Mouse (Mus musculus): Measurements from ENCODE around the gene Hbq1a.
"Not testable (repeated sequence)": the region's sequence is repeated elsewhere in the genome, so short reads cannot be mapped to it uniquely, and the experiment has no call there.

The Hbq1a gene

GRCm38 (mm10) chr11:32285031-32285775 lies 14.7 kb upstream of the Hbq1a start:
- no peak for DNase-seq

DNA sequence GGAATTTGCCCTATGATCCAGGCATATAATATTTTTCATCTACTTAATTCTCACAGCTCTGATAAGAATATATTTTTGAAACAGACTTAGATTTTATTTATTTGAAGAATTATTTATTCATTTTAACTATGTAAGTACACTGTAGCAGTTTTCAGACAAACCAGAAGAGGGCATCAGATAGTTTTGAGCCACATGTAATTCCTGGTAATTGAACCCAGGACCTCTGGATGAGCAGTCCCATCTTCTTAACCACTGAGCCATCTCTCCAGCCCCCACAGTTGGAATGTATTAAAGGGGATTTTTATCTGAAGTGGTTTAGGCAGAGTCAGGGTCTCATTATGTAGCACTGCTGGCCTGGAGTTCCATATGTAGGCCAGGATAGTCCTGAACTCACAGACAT lies 14.0 kb upstream of the Hbq1a start:
- not testable (repeated sequence) for DNase-seq

GRCm38 (mm10) chr11:32286695-32287492 lies 13.0 kb upstream of the Hbq1a start, which contains the start of gene Hbq1b:
Hbq1b (plus strand) TSS chr11:32286965.
- DNase-seq = peak; percentile 74

GRCm38 (mm10) chr11:32287493-32287825 lies 12.4 kb upstream of the Hbq1a start:
- DNase-seq = no peak

GRCm38 (mm10) chr11:32292819-32293218 lies 7.0 kb upstream of the Hbq1a start:
- DNase-seq = not testable (repeated sequence)

DNA sequence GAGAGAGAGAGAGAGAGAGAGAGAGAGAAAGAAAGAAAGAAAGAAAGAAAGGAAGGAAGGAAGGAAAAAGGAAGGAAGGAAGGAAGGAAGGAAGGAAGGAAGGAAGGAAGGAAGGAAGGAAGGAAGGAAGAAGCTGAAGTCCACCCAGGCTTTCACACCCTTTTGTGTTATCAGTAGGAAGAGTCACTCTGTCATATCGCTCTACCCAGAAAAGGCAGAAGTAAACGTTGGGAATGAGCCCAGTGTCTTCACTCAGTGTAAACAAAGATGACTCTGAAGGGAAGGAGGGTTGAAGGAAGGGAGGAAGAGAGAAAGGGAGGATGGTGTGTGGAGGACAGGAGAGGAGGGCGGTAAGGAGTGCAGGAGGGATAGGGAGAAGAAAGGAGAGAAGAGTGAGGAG lies 6.4 kb upstream of the Hbq1a start:
- not testable (repeated sequence) for DNase-seq

DNA sequence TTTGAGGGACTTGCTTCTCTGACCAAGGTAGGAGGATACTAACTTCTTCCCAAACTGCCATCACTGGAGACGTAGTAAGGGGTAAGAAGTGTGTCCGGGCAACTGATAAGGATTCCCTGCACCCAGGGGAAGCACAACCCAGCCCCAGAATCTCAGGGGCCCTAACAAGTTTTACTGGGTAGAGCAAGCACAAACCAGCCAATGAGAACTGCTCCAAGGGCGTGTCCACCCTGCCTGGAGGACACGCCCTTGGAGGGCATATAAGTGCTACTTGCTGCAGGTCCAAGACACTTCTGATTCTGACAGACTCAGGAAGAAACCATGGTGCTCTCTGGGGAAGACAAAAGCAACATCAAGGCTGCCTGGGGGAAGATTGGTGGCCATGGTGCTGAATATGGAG lies 3.7 kb upstream of the Hbq1a start, which contains the start of gene Hba-a2:
Gene Hba-a2 (plus strand): TSS at position 287 of the 400 bp plus-strand sequence.
- not testable (repeated sequence) for DNase-seq

GRCm38 (mm10) chr11:32297417-32297816 lies 2.5 kb upstream of the Hbq1a start:
- DNase-seq = not testable (repeated sequence)

- DNase-seq = no peak
These were observed 1.9 kb upstream of the Hbq1a start for GRCm38 (mm10) chr11:32297866-32298531.

DNA sequence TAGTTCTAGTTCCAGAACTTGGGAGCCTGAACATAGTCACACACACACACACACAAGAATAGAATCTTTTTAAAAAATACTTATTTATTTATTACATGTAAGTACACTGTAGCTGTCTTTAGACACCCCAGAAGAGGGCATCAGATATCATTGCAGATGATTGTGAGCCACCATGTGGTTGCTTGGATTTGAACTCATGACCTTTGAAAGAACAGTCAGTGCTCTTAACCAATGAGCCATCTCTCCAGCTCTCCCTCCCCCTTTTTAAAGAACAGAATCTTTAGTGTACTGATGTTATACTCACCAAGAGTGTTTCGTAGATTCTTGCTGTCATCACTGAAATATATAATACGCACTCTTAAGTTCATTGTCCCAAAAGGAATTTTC lies 1.3 kb upstream of the Hbq1a start:
- no peak for DNase-seq

DNA sequence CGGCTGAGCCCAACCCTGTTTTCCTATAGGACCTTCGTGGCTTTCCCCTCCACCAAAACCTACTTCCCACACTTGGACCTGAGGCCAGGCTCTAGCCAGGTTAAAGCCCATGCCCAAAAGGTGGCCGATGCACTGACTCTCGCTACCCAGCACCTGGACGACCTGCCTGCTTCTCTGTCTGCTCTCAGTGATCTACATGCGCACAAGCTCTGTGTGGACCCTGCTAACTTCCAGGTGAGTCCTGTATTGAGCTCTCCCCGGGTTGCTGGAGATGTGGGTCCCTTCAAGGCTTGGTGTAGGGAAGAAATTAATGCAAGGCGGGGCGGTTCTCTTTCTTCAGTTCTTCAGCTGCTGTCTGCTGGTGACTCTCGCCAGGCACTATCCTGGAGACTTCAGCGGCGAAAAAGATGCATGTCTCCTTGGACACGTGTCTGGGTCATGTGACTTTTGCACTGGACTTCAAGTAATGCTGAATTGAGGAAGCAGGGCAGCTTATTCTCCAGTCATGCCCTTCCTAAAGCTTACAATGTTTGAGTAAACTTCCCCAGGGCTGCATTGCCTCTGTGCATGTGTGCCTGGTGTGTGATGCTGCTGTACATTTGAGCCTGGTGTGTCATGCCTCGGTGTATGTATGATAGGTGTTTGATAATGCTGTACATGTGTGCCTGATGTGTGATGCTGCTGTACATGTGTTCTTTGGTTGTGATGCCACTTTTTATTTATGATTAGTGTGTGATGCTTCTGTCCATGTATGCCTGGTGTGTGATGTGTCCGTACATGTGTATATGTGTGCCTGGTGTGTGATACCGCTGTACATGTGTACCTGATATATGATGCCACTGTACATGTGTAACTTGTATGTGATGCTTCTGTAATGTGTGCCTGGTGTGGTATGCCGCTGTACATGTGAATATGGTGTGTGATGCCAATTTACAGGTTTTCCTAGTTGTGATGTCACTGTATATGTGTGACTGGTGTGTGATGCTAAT lies 704 bp downstream of the Hbq1a start:
- peak; percentile 16 for DNase-seq

GRCm38 (mm10) chr11:32301506-32301905 lies 1.6 kb downstream of the Hbq1a start:
- DNase-seq = no peak

DNA sequence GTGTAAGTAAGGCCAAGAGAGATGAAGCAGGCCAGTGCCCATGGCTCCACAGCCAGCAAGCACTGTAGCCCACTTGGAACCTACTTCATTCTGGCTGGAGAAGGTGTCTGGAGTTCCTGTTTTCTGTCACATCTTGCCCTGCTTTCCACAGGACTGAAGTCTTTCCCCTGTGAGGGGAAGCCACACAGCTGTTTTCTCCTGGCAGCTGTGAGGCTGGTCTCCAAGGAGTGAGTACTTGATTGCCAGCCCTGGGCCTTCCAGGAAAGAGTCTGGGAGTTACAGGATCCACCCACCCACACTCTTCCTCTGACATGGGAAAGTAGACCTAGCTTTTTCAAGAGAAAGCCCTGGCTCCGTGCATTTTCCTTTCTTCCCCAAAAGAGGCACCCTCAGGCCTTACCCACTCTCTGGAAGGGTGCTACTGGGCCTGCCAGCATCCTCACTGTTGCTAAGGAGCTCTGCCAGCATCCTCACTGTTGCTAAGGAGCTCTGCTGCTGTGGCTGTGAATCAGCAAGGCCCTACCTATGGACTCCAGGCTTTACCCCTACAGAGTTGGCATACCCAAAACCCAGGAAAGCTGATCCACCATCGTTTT lies 3.1 kb downstream of the Hbq1a start:
- no peak for DNase-seq

- no peak for DNase-seq
These were observed 3.6 kb downstream of the Hbq1a start for GRCm38 (mm10) chr11:32303455-32303854.

- DNase-seq = no peak
These were observed 7.1 kb downstream of the Hbq1a start for GRCm38 (mm10) chr11:32307006-32307405.

DNA sequence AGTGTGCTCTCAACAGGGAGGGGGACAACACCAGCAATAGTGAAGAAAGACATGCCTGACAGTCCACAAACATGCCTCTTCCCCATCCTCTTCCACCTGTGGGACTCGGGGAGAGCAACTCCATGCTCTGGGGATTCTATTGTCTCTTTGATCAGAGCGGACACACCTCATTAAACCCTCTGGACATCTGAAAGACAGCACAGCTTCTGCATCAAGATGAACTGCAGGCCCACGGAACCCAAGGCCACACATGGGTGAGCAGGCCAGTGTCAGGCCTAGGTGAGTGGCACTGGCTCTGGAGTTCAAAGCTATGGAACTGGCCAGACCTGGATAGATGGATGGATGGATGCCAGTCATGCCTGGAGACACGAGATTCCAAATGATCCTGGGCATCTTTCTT lies 9.6 kb downstream of the Hbq1a start:
- no peak for DNase-seq

DNA sequence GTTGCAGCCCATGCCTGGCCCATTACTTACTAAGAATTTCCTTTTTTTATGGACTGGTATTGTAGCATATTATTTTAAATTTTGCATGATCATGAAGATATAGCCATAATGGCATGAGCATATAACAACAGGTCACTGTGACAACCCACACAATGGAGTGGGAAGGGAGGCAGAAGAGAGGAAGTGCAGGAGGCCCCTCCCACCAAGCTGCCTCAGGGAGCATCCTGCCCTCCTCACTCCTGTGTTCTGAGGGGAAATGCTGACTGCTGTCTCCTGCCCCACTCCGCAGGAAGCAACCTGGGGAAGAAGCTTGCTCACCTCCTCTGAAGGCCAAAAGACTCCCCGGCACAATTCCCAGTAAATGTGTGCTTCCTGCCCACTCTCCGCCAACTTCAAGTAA lies 10.1 kb downstream of the Hbq1a start:
- DNase-seq = no peak

DNA sequence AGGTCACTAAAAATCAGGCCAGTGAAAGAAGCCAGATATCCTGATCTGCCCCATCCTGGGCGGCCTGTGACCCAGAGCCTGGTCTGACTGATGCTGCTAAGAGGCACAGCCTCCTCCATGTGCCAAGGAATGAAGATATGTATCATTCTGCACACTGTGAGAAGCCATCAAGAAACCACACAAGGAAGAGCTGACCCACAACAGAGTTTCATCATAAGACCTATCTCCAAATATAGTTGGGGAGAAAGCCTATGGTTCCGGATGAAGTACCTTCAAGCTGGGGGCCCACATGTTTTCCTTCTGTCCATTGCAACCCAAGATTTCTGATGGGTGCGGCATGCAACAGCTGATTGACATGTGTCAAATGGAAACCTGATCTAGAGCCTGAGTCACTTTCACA lies 16.1 kb downstream of the Hbq1a start:
- DNase-seq = no peak

DNA sequence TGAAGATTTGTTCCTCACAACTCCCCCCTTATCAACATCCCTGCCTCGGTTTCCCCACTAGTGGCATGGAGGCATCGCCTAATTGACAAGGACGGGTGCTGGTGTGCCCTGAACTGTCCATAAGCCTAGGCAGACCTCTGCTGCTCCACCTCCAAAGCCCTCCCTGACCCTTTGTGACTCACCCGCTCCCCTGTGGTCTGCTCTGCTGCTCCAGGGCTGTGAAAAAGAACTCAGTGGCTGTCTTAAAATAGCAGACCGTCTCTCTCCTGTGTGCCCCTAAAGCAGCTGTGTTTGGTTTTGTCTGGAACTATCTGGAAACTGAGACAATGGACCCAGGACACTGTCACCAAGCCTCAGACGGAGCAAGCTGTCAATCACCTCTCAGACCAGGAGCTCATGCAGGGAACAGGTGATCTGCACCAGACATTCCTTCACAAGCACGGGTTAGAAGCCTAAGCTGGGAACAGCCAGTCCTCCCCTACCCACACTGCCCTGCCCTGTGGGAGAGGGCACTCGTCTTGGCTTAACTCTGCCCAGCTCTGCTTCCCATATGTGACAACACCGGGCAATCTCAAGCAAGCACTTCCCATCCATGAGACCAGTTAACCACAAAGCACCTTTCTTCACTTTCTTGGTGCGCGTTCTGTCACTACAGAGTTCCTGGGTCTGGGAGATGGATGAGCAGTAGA lies 20.8 kb downstream of the Hbq1a start:
- DNase-seq = no peak

DNA sequence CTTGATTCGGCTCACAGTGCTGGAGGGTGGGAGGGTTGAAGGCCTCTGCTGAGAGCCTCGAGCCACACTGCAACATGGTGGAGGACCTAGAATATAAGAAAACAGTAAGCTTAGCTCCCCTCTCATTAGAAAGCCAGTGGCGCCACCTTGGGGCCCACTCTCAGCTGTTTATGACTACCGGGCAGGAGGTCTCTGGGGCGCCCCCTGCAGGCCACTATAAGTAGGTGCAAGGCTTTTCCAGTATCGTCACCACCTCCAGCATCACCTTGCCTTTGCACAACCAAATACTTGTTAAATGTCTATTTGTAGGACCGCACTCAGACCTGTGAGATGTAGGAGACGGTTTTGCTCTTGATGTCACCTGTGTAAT lies 21.3 kb downstream of the Hbq1a start:
- peak; percentile 78 for DNase-seq

DNA sequence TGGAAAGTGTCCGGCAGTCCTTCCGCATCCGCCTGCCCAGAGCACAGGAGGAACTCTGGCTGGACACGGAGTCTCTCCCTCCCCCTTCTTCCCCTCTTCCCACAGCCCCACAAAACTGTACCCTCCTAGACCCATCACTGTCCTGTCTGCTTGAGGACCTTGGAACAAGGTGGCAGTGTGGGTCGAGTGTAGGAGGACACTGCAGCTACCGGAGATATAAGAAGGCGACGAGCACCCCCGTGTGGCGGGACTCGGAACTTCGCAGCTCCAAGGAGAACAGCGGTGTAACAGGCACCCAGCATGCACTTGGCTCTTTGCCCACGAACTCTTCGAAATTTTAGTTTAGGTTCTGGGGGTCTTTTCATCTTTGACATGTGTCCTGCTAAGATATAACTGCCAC lies 24.7 kb downstream of the Hbq1a start:
- peak; percentile 91 for DNase-seq
